Mouse (Mus musculus) bone marrow, adult 2 months (tissue): ENCODE measurements around the gene Pdik1l.

Experiments
- CTCF ChIP-seq: fragments of 200-500 bp; IDR thresholded peaks from 2 replicates; pipeline ENCODE4 v1.5.1; 2011; ENCODE audit warnings: low read length, control low read depth; ENCODE audit not compliant: control insufficient read depth, insufficient read depth
- POLR2A ChIP-seq: fragments of 200-500 bp; IDR thresholded peaks from 2 replicates; pipeline ENCODE4 v1.6.1; 2011; ENCODE audit warnings: low read depth, mild to moderate bottlenecking, control low read depth, low read length, borderline replicate concordance; ENCODE audit not compliant: control insufficient read depth

GRCm38 (mm10) chr4:134310106-134310505 lies 22.4 kb upstream of the Pdik1l start:
- TF ChIP-seq CTCF = no peak
- no peak for TF ChIP-seq POLR2A
